Mouse (Mus musculus) thymus, adult 2 months (tissue): ENCODE results near the gene Hist1h3b.

Experiments
- CTCF ChIP-seq: fragments of 200-500 bp; IDR thresholded peaks from 2 replicates; pipeline ENCODE4 v1.5.1; 2012; ENCODE audit warnings: mild to moderate bottlenecking, control low read depth, low read length, moderate library complexity, borderline replicate concordance; ENCODE audit not compliant: control insufficient read depth, poor library complexity, insufficient read depth; ENCODE audit errors: extremely low read depth
- POLR2A ChIP-seq: fragments of 200-500 bp; IDR thresholded peaks from 2 replicates; pipeline ENCODE4 v1.6.1; 2012; ENCODE audit warnings: mild to moderate bottlenecking, low read length, control low read depth, moderate library complexity; ENCODE audit not compliant: control insufficient read depth, poor library complexity, insufficient read depth; ENCODE audit errors: extremely low read depth

- no peak for TF ChIP-seq POLR2A
- TF ChIP-seq CTCF: no peak
Observed at GRCm38 (mm10) chr13:23738041-23738440, 14.0 kb upstream of the Hist1h3b start.
